Mouse (Mus musculus) MEL (cell line): ENCODE data around the gene Jarid2. TPM values are rescaled to one million over a fixed set of nuclear protein-coding genes. Genes with fewer than 3 reads are reported as not detected.

Experiments used
- DNase-seq: peaks from one replicate; pipeline ENCODE4 v3.0.0; 2011; ENCODE audit warnings: low read depth, low spot score
- H3K27ac ChIP-seq: 2 replicates; pipeline ENCODE4 v1.5.1; 2012; ENCODE audit warnings: low read depth, mild to moderate bottlenecking, control low read depth, low read length, moderate library complexity; ENCODE audit not compliant: control insufficient read depth
- H3K27me3 ChIP-seq, 2 experiments: fragments of 150-350 bp in 1 of 2; sonication (generic) in 1 of 2; 2 replicates each; pipeline ENCODE4 v1.6.1; 2012; ENCODE audit warnings: low read length in 2 of 2, mild to moderate bottlenecking in 2 of 2, improper control_type of control experiment in 1 of 2, moderate library complexity in 1 of 2; ENCODE audit not compliant: insufficient read depth in 2 of 2, control insufficient read depth in 1 of 2
- H3K36me3 ChIP-seq, 2 experiments: 2 replicates each; pipeline ENCODE4 v1.6.1; 2012 to 2014; ENCODE audit warnings: low read length in 2 of 2, improper control_type of control experiment in 1 of 2, inconsistent platforms in 1 of 2, mild to moderate bottlenecking in 1 of 2; ENCODE audit not compliant: insufficient read depth in 2 of 2, control insufficient read depth in 1 of 2
- H3K4me1 ChIP-seq, 2 experiments: fragments of 150-350 bp in 1 of 2; sonication (generic) in 1 of 2; 2 replicates each; pipeline ENCODE4 v1.6.1; 2012; ENCODE audit warnings: low read length in 2 of 2, improper control_type of control experiment in 1 of 2, mild to moderate bottlenecking in 1 of 2; ENCODE audit not compliant: insufficient read depth in 2 of 2, control insufficient read depth in 1 of 2
- H3K4me3 ChIP-seq, 2 experiments: fragments of 150-350 bp in 1 of 2; sonication (generic) in 1 of 2; 2 replicates each; pipeline ENCODE4 v1.5.1; 2012; ENCODE audit warnings: low read depth in 2 of 2, low read length in 2 of 2, mild to moderate bottlenecking in 2 of 2, moderate library complexity in 2 of 2, control low read depth in 1 of 2, improper control_type of control experiment in 1 of 2; ENCODE audit not compliant: control insufficient read depth in 1 of 2, insufficient read depth in 1 of 2
- H3K79me2 ChIP-seq: 2 replicates; pipeline ENCODE4 v1.6.1; 2012; ENCODE audit warnings: mild to moderate bottlenecking, low read length, moderate library complexity; ENCODE audit not compliant: control insufficient read depth, poor library complexity, insufficient read depth
- H3K9ac ChIP-seq: 2 replicates; pipeline ENCODE4 v1.6.1; 2012; ENCODE audit warnings: low read depth, mild to moderate bottlenecking, control low read depth, low read length, moderate library complexity; ENCODE audit not compliant: control insufficient read depth, poor library complexity, severe bottlenecking
- H3K9me3 ChIP-seq: fragments of 150-350 bp; sonication (generic); replicated peaks from 2 replicates; pipeline ENCODE4 v1.6.1; 2012; ENCODE audit warnings: mild to moderate bottlenecking, low read length, improper control_type of control experiment, moderate library complexity; ENCODE audit not compliant: insufficient read depth
- BHLHE40 ChIP-seq: IDR thresholded peaks from 2 replicates; pipeline ENCODE4 v1.6.1; 2012; ENCODE audit warnings: low read depth, mild to moderate bottlenecking, inconsistent platforms, low read length, improper control_type of control experiment, borderline replicate concordance
- CHD1 ChIP-seq: IDR thresholded peaks from 2 replicates; pipeline ENCODE4 v1.6.1; 2012; ENCODE audit warnings: low read depth, mild to moderate bottlenecking, inconsistent platforms, low read length, improper control_type of control experiment
- CHD2 ChIP-seq: IDR thresholded peaks from 2 replicates; pipeline ENCODE4 v1.6.1; 2011; ENCODE audit warnings: low read length, improper control_type of control experiment
- CTCF ChIP-seq, 3 experiments: IDR thresholded peaks in 2 of 3; conservative IDR thresholded peaks in 1 of 3; 2 replicates each; pipeline ENCODE4 v1.5.1; 2011 to 2012; ENCODE audit warnings: low read length in 3 of 3, low read depth in 2 of 3, mild to moderate bottlenecking in 2 of 3, improper control_type of control experiment in 1 of 3, inconsistent platforms in 1 of 3, mixed read lengths in 1 of 3, moderate library complexity in 1 of 3; ENCODE audit not compliant: control insufficient read depth in 1 of 3, insufficient read depth in 1 of 3, poor library complexity in 1 of 3, severe bottlenecking in 1 of 3
- E2F4 ChIP-seq: IDR thresholded peaks from 2 replicates; pipeline ENCODE4 v1.6.1; 2011; ENCODE audit warnings: low read depth, low read length, improper control_type of control experiment, borderline replicate concordance
- ELF1 ChIP-seq: IDR thresholded peaks from 2 replicates; pipeline ENCODE4 v1.6.1; 2014; ENCODE audit warnings: low read depth, mild to moderate bottlenecking, inconsistent platforms, low read length, improper control_type of control experiment, moderate library complexity
- EP300 ChIP-seq, 2 experiments: IDR thresholded peaks; 2 replicates each; pipeline ENCODE4 v1.6.1; 2011; ENCODE audit warnings: improper control_type of control experiment in 2 of 2, low read length in 2 of 2, low read depth in 1 of 2, mild to moderate bottlenecking in 1 of 2
- ETS1 ChIP-seq: IDR thresholded peaks from 2 replicates; pipeline ENCODE4 v1.6.1; 2012; ENCODE audit warnings: low read depth, mild to moderate bottlenecking, inconsistent platforms, low read length, improper control_type of control experiment, moderate library complexity
- GABPA ChIP-seq: IDR thresholded peaks from 2 replicates; pipeline ENCODE4 v1.6.1; 2012; ENCODE audit warnings: low read depth, mild to moderate bottlenecking, inconsistent platforms, low read length, improper control_type of control experiment, moderate library complexity
- HCFC1 ChIP-seq: IDR thresholded peaks from 2 replicates; pipeline ENCODE4 v1.6.1; 2012; ENCODE audit warnings: low read depth, mild to moderate bottlenecking, inconsistent platforms, low read length, improper control_type of control experiment, moderate library complexity
- JUND ChIP-seq: IDR thresholded peaks from 2 replicates; pipeline ENCODE4 v1.6.1; 2011; ENCODE audit warnings: low read depth, mild to moderate bottlenecking, improper control_type of control experiment, low read length
- MAFK ChIP-seq: IDR thresholded peaks from 2 replicates; pipeline ENCODE4 v1.6.1; 2011; ENCODE audit warnings: low read depth, mild to moderate bottlenecking, low read length, improper control_type of control experiment, borderline replicate concordance
- MAX ChIP-seq: IDR thresholded peaks from 2 replicates; pipeline ENCODE4 v1.6.1; 2011; ENCODE audit warnings: low read length, improper control_type of control experiment
- MAZ ChIP-seq: IDR thresholded peaks from 2 replicates; pipeline ENCODE4 v1.6.1; 2012; ENCODE audit warnings: low read depth, mild to moderate bottlenecking, inconsistent platforms, low read length, improper control_type of control experiment
- MEF2A ChIP-seq: IDR thresholded peaks from 2 replicates; pipeline ENCODE4 v1.6.1; 2014; ENCODE audit warnings: low read depth, mild to moderate bottlenecking, inconsistent platforms, low read length, improper control_type of control experiment; ENCODE audit not compliant: poor library complexity, insufficient replicate concordance, severe bottlenecking; ENCODE audit errors: extremely low read depth
- MYB ChIP-seq: IDR thresholded peaks from 2 replicates; pipeline ENCODE4 v1.6.1; 2011; ENCODE audit warnings: mild to moderate bottlenecking, low read depth, low read length, improper control_type of control experiment
- MYC ChIP-seq: IDR thresholded peaks from 2 replicates; pipeline ENCODE4 v1.6.1; 2011; ENCODE audit warnings: low read depth, mild to moderate bottlenecking, low read length, improper control_type of control experiment, moderate library complexity
- NELFE ChIP-seq: IDR thresholded peaks from 2 replicates; pipeline ENCODE4 v1.6.1; 2011; ENCODE audit warnings: low read depth, low read length, improper control_type of control experiment
- NRF1 ChIP-seq: IDR thresholded peaks from 2 replicates; pipeline ENCODE4 v1.6.1; 2014; ENCODE audit warnings: low read depth, mild to moderate bottlenecking, inconsistent platforms, low read length, improper control_type of control experiment, moderate library complexity; ENCODE audit not compliant: poor library complexity, insufficient read depth, severe bottlenecking
- POLR2A ChIP-seq, 2 experiments: IDR thresholded peaks; 2 replicates each; pipeline ENCODE4 v1.6.1; 2011 to 2012; ENCODE audit warnings: low read length in 2 of 2, mild to moderate bottlenecking in 2 of 2, control low read depth in 1 of 2, improper control_type of control experiment in 1 of 2, low read depth in 1 of 2, moderate library complexity in 1 of 2; ENCODE audit not compliant: control insufficient read depth in 1 of 2, insufficient read depth in 1 of 2, poor library complexity in 1 of 2
- POLR2AphosphoS5 ChIP-seq: IDR thresholded peaks from 2 replicates; pipeline ENCODE4 v1.6.1; 2012; ENCODE audit warnings: low read depth, borderline replicate concordance, mild to moderate bottlenecking, inconsistent platforms, low read length, moderate library complexity, mixed read lengths
- RAD21 ChIP-seq: IDR thresholded peaks from 2 replicates; pipeline ENCODE4 v1.6.1; 2011; ENCODE audit warnings: mild to moderate bottlenecking, low read depth, low read length, improper control_type of control experiment
- RCOR1 ChIP-seq: IDR thresholded peaks from 2 replicates; pipeline ENCODE4 v1.6.1; 2012; ENCODE audit warnings: low read depth, mild to moderate bottlenecking, inconsistent platforms, low read length, improper control_type of control experiment
- SMC3 ChIP-seq: IDR thresholded peaks from 2 replicates; pipeline ENCODE4 v1.6.1; 2011; ENCODE audit warnings: low read depth, low read length, improper control_type of control experiment
- TAL1 ChIP-seq: IDR thresholded peaks from 2 replicates; pipeline ENCODE4 v1.6.1; 2012; ENCODE audit warnings: mild to moderate bottlenecking, inconsistent platforms, low read length, moderate library complexity, mixed read lengths
- TCF12 ChIP-seq: IDR thresholded peaks from 2 replicates; pipeline ENCODE4 v1.6.1; 2014; ENCODE audit warnings: low read depth, mild to moderate bottlenecking, inconsistent platforms, low read length, improper control_type of control experiment, moderate library complexity
- USF1 ChIP-seq: IDR thresholded peaks from 2 replicates; pipeline ENCODE4 v1.6.1; 2014; ENCODE audit warnings: low read depth, mild to moderate bottlenecking, inconsistent platforms, low read length, improper control_type of control experiment, moderate library complexity
- USF2 ChIP-seq, 2 experiments: IDR thresholded peaks; 2 replicates each; pipeline ENCODE4 v1.6.1; 2011 to 2012; ENCODE audit warnings: improper control_type of control experiment in 2 of 2, low read length in 2 of 2, borderline replicate concordance in 1 of 2, inconsistent platforms in 1 of 2, low read depth in 1 of 2, mild to moderate bottlenecking in 1 of 2; ENCODE audit not compliant: insufficient read depth in 1 of 2
- ZC3H11A ChIP-seq: IDR thresholded peaks from 2 replicates; pipeline ENCODE4 v1.6.1; 2012; ENCODE audit warnings: low read depth, mild to moderate bottlenecking, inconsistent platforms, low read length, improper control_type of control experiment
- ZMIZ1 ChIP-seq: IDR thresholded peaks from 2 replicates; pipeline ENCODE4 v1.6.1; 2012; ENCODE audit warnings: low read depth, mild to moderate bottlenecking, inconsistent platforms, low read length, improper control_type of control experiment, moderate library complexity
- ZNF384 ChIP-seq: IDR thresholded peaks from 2 replicates; pipeline ENCODE4 v1.6.1; 2012; ENCODE audit warnings: low read depth, mild to moderate bottlenecking, inconsistent platforms, low read length, improper control_type of control experiment
- polyA plus RNA-seq, 2 experiments: library from polyadenylated mRNA; stranded (reverse) in 1 of 2; unstranded in 1 of 2; fragments of >175 nt in 1 of 2; fragments of >200 nt in 1 of 2; gene quantifications; 2 replicates each; pipeline versions ENCODE4 v1.2.1 to v1.2.4; 2012; ENCODE audit warnings: low replicate concordance in 2 of 2, low read depth in 1 of 2; ENCODE audit not compliant: insufficient read length in 2 of 2, insufficient read depth in 1 of 2, missing spikeins in 1 of 2
- total RNA-seq: library from RNA; depleted of rRNA; stranded (reverse); fragments of 300-350 nt; gene quantifications from 2 replicates; pipeline ENCODE4 v1.2.3, GENCODE M21; 2012

Jarid2 gene
- total and polyA plus RNA-seq, 3 experiments: 5.4 to 76.5 (median 21.2) TPM

GRCm38 (mm10) chr13:44775396-44775795 is 46.1 kb downstream of the Jarid2 start:
- Histone ChIP-seq H3K79me2 (no peaks in the 10 kb centered on the region), H3K9ac (no peak overlapping the region), H3K27ac (no peak overlapping the region), H3K36me3 (peaks cover 0 to 10% of the 10 kb centered on the region in 2 experiments; a peak in 2 of 4 replicates), H3K27me3 (no peaks in the 10 kb centered on the region), H3K9me3 (no peaks in the 10 kb centered on the region), H3K4me1 (peaks cover 0 to 14% of the 10 kb centered on the region in 2 experiments; a peak in 2 of 4 replicates), H3K4me3 (no peak overlapping the region)
- no peak for DNase-seq
- no peak for TF ChIP-seq MYC
- TF ChIP-seq CTCF (IDR thresholded peaks at IDR 0.05 in 2 of 3, conservative IDR thresholded peaks at IDR 0.05 in 1 of 3; ENCODE audit: control insufficient read depth in 1 of 3, insufficient read depth in 1 of 3, low read depth in 2 of 3, low read length in 3 of 3, poor library complexity in 1 of 3, severe bottlenecking in 1 of 3): no peak
- TF ChIP-seq HCFC1: no peak
- no peak for TF ChIP-seq CHD1
- TF ChIP-seq NELFE: no peak
- TF ChIP-seq ZMIZ1: no peak
- no peak for TF ChIP-seq MEF2A
- no peak for TF ChIP-seq MYB
- no peak for TF ChIP-seq GABPA
- no peak for TF ChIP-seq RAD21
- TF ChIP-seq POLR2A (IDR thresholded peaks at IDR 0.05; ENCODE audit: control insufficient read depth in 1 of 2, insufficient read depth in 1 of 2, low read depth in 1 of 2, low read length in 2 of 2, poor library complexity in 1 of 2): no peak
- no peak for TF ChIP-seq MAZ
- no peak for TF ChIP-seq USF1
- no peak for TF ChIP-seq SMC3
- TF ChIP-seq NRF1: no peak
- TF ChIP-seq TAL1: no peak
- no peak for TF ChIP-seq ETS1
- no peak for TF ChIP-seq USF2 (IDR thresholded peaks at IDR 0.05; ENCODE audit: borderline replicate concordance in 1 of 2, insufficient read depth in 1 of 2, low read depth in 1 of 2, low read length in 2 of 2)
- no peak for TF ChIP-seq RCOR1

- Histone ChIP-seq H3K4me1 (peaks cover 2 to 7% of the 10 kb centered on the region in 2 experiments; a peak in 2 of 4 replicates), H3K79me2 (no peaks in the 10 kb centered on the region), H3K27ac (no peak overlapping the region), H3K9ac (no peak overlapping the region), H3K27me3 (no peaks in the 10 kb centered on the region), H3K4me3 (no peak overlapping the region), H3K9me3 (no peaks in the 10 kb centered on the region), H3K36me3 (peaks cover 1 to 10% of the 10 kb centered on the region in 2 experiments; a peak in 2 of 4 replicates)
- DNase-seq: peak; percentile 23
- no peak for TF ChIP-seq GABPA
- TF ChIP-seq EP300 (IDR thresholded peaks at IDR 0.05; ENCODE audit: low read depth in 1 of 2, low read length in 2 of 2): peak; percentile 11 to 69; a peak in 3 of 4 replicates
- TF ChIP-seq BHLHE40: no peak
- no peak for TF ChIP-seq ZC3H11A
- no peak for TF ChIP-seq MYB
- no peak for TF ChIP-seq CHD2
- TF ChIP-seq POLR2AphosphoS5: no peak
- TF ChIP-seq MAX: no peak
- TF ChIP-seq CHD1: no peak
- no peak for TF ChIP-seq MAZ
- no peak for TF ChIP-seq E2F4
- peak; percentile 58 for TF ChIP-seq RCOR1
- no peak for TF ChIP-seq ELF1
- no peak for TF ChIP-seq MAFK
- no peak for TF ChIP-seq JUND
- no peak for TF ChIP-seq MYC
- TF ChIP-seq SMC3: no peak
- 0 out of 2 replicates have a peak, but pooled peaks have one; percentile 19 for TF ChIP-seq ETS1
- TF ChIP-seq ZNF384: no peak
- no peak for TF ChIP-seq TCF12
- no peak for TF ChIP-seq ZMIZ1
These were observed 51.2 kb downstream of the Jarid2 start for GRCm38 (mm10) chr13:44780506-44780905.
